Mouse (Mus musculus) adrenal gland, postnatal 4 days (tissue): ENCODE results near the gene Vipr2. TPM values are rescaled to one million over a fixed set of nuclear protein-coding genes. Genes with fewer than 3 reads are reported as not detected.
A peak's percentile ranks its signal among the peaks of the same experiment; 100 is the strongest.

Experiments used
- DNase-seq, 2 experiments: peaks; one replicate each; pipeline ENCODE4 v3.0.0; 2021 to 2022; ENCODE audit warnings: low spot score in 2 of 2, mixed read lengths in 2 of 2
- long read RNA-seq, 2 experiments: library from polyadenylated mRNA; stranded (forward); transcript quantifications; one replicate each; pipeline ENCODE4 v2.0.0; 2021
- total RNA-seq, 2 experiments: library from RNA; stranded (reverse); gene quantifications; 2 replicates each; pipeline ENCODE4 v1.2.3; 2021

The Vipr2 gene
- total RNA-seq, result 1 to 10 TPM; 1.8 to 2.1 TPM
- long read RNA-seq, experiment 1, result 0 reads
- long read RNA-seq, experiment 2, result 0 reads

- peak; percentile 10 to 15 for DNase-seq
These were observed at the start of gene Vipr2 for GRCm38 (mm10) chr12:116077074-116077854. Gene Vipr2 (plus strand): TSS chr12:116077726.

- DNase-seq, result no peak
These were observed 49.4 kb upstream of the Vipr2 start for GRCm38 (mm10) chr12:116028095-116028494.

DNA sequence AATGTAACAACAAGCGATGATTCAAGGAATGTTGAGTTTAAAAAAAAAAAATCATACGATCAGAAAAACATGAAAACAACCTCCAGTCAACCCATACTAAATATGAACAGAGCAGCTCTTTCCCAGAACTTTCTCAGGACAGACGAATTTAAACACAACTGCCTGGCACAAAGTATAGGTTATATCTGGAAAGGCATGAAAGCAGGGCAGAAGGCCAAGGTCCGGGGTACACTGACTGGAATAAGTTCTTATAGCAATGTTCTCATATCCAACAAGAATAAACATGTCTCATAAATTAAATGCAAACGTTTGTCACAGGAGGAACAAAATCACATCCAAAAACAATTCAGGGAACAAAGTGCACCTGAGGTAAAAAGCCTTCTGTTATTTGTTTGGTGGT, 42.2 kb upstream of the Vipr2 start:
- no peak for DNase-seq

DNA sequence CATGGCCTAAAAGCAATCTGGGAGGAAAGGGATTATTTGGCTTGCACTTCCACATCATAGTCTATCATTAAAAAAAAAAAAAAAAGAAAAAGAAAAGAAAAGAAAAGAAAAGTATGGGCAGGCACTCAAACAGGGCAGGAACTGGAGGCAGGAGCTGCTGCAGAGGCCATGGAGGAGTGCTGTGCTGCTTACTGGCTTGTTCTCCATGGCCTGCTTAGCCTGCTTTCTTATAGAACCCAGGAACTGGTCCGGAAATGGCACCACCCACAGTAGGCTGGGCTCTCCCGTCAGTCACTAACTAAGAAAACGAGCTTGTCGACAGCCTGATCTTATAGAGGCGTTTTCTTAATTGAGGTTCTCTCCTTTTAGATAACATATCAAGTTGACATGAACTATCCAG, 32.7 kb upstream of the Vipr2 start:
- DNase-seq, result no peak

DNA sequence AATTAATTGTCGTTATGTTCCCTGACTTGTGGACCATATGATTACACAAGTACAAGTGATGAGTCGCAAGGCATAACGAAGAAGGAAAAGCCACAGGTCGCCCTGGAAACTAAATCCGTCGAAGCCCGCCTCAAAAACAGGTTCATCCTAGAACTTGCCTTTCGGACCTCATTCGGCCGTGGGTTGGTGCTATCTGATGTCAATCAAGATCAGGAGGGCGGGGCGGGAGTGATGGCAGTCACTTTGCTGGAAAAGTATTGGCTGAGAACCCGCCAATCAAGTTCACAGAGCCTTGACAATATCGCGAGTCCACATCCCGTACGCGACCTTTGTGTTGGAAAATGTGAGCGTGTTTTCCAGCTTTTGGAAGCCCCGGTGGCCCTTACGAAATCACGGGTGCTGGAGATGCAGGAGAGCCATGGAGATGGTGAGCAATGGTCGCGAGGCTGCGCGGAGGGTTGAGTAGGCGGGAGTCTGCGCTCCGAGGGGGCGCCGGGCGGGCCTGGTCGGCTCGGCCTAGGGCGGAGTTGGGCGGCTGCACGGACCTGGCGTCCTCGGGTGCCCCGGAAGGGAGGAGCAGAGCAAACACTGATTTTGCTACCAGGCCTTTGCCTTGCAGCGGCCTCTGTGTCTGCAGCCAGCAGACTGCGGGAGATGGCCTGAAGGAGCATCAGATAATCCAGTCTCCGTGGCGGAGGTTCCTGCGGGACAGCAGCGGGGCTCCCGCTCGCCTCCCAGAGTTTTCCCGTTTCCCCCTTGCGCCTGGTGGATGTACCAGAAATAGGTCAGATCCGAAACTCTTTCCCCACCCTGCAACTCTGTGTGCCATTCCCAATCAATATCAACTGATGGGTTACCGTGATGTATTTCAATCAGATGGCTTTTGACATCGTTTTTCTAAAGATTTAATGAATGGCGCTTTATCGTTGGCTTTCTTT, 29.8 kb upstream of the Vipr2 start, which contains the start of gene Zfp386:
Gene Zfp386 (plus strand): TSS at position 285 of the 938 bp plus-strand sequence.
- peak; percentile 86 to 95 for DNase-seq

DNA sequence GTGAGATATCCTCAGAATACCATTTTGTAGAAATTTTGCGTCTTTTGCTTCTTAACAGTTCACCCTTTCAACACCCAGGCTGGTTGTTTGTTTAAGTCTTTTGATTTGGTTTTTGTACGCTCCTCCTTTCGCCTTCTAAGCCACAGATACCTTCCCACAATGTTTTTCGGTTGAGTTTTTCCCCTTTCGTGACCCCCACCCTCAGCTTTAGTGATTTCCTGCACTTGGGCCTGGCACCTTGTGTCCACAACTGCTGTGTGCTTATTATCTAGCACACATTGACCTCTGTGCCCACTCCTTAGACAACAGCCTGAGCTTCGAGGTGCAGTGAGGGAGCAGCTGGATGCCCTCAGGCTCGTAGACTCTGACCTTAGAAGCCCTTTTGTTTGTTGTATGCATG, 28.8 kb upstream of the Vipr2 start:
- DNase-seq, result no peak

GRCm38 (mm10) chr12:116049236-116049635, 28.3 kb upstream of the Vipr2 start:
- no peak for DNase-seq

GRCm38 (mm10) chr12:116049701-116050100, 27.8 kb upstream of the Vipr2 start:
- no peak for DNase-seq

GRCm38 (mm10) chr12:116054342-116054741, 23.2 kb upstream of the Vipr2 start:
- no peak for DNase-seq

GRCm38 (mm10) chr12:116056112-116056511, 21.4 kb upstream of the Vipr2 start:
- no peak for DNase-seq

DNA sequence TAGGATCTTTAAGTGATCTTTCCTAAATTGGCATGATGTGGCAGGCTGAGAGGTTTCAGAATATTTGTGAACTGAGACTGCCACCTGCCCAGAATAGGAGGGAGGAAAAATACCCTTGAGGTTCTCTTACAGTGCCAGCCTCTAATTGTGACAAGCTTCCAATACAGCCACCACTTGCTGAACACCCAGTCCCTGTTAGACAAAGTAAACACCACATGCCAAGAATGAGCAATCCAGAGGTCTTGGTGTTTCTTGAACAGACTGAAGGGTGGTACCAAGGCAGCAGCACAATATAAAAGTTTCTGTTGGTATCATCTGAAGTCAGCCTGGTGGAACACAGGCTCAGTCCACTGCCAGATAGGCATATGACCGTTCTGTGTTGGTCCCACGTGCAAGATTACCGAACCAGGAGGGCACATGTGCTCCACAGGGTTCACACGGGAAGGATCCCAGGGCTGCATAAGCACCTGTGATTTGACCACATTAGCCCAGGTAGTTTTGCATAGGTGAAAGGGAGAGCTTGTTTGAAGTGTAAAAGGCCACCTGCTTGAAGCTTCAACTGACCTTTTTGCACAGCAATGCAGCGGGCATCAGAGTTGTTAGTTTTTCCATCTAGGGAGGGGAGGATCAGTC, 15.8 kb upstream of the Vipr2 start:
- DNase-seq, result no peak

GRCm38 (mm10) chr12:116062194-116062583, 15.3 kb upstream of the Vipr2 start:
- no peak for DNase-seq

- DNase-seq, result no peak
These were observed 14.5 kb upstream of the Vipr2 start for GRCm38 (mm10) chr12:116063020-116063419.

DNA sequence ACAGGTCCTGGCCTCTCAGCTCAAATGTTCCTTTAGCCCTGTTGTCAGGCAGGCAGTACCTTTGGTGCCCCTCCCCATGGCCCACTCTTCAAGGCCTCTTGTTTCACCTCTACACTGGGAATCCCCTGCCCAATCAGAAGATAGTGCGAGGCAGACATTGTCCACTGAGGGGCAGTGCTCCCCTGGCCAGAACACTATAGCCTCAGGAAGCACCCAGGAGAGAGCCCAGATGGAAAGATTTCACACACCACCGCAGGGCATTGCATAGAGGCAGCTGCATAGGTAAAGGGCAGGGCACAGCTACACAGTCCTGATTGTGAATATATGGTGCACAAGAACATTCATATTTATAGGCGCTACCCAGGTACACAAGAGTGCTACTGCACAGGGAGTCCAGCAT, 6.5 kb upstream of the Vipr2 start:
- no peak for DNase-seq

- no peak for DNase-seq
These were observed 385 bp downstream of the Vipr2 start for GRCm38 (mm10) chr12:116077855-116078366.

DNA sequence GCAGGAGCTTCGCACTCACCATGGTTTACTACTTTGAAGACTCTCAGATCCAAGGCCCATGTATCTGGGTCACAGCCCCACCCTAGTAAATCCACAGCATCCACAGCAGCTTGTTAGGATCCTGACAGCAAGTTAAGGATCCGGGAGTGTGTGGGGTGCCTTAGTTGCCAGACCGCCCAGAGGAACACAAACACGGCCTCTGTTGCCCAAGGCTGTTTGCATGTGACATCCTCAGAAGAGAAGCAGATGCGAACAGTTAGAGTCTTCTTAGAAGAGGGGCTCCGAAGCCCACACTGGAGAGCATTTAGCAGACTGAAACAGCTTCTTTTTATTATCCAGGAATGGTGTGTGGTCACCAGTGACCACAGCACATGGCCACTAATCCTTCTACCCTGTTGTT, 5.6 kb downstream of the Vipr2 start:
- no peak for DNase-seq

GRCm38 (mm10) chr12:116084294-116084693, 6.8 kb downstream of the Vipr2 start:
- DNase-seq, result no peak

- no peak for DNase-seq
These were observed 9.6 kb downstream of the Vipr2 start for GRCm38 (mm10) chr12:116086951-116087600.

- no peak for DNase-seq
These were observed 12.3 kb downstream of the Vipr2 start for GRCm38 (mm10) chr12:116089836-116090235.

- no peak for DNase-seq
These were observed 17.4 kb downstream of the Vipr2 start for GRCm38 (mm10) chr12:116094765-116095555.
